Mouse (Mus musculus): ENCODE results near the gene Spata25.
"Not testable (repeated sequence)": the region's sequence is repeated elsewhere in the genome, so short reads cannot be mapped to it uniquely, and the experiment has no call there.

Spata25 gene

DNA sequence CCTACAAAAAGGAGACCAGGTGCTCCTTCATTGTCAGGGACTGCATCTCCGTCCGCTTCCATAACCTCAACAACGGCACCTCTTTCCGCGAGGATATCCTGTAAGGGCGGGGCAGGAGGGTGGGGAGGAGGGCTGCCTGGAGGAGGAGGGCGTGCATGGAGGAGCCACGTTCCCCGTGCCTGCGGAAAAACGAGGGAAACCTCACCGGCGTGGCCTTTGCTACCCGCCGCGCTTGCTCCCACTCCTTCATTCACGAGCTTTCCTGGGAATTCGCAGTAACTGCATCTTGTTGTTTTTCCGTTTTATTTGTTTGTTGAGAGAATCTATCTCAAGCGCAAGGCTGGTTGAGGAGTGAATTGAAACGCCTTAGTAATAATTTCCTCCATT is 23.0 kb downstream of the Spata25 start:
- DNase-seq (ENCODE audit: low spot score in 2 of 2) = no peak

DNA sequence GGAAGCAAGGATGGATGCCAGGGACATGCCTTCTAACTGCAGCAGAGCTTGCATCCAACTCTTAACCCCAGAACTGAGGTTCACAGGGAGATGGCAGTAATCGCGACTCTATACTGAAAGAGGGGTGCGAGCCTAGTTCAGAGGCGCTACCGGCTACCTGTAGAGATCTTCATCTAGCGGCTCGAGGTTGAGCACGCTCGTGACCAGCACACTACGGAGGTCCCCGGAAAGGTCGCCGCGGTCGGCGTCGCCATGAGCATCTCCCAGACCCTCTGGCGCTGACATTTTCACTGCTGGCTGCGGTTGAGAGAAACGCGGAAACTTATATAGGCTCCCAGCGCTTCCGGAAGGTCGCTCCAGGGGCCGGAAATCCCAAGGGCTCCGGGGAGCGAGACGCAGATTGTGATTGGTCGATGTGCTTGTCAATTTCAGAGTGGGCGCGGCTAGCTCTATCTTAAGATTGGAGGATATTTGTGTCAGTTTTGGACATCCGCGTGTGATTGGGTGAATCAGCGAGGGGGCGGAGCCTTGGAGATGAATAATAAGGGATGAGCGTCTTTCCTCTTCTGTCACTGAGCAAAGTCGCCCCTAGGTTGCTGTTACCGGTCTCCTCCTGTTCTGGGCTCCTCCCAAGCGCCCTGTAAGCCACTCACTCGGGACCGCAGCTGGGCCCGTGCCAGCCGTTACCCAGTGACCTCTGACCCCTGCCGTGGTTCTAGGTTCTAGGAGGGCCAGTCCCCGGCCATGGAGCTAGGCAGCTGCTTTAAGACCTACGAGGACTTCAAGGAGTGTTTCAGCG is 23.6 kb downstream of the Spata25 start, which contains the start of the genes Acot8 and Zswim3:
Acot8 (minus strand) TSS at position 350 of the 799 bp plus-strand sequence.
Zswim3 (plus strand) TSS at position 566 of the 799 bp plus-strand sequence.
- peak; percentile 98 to 99 for DNase-seq (ENCODE audit: low spot score in 2 of 2)

DNA sequence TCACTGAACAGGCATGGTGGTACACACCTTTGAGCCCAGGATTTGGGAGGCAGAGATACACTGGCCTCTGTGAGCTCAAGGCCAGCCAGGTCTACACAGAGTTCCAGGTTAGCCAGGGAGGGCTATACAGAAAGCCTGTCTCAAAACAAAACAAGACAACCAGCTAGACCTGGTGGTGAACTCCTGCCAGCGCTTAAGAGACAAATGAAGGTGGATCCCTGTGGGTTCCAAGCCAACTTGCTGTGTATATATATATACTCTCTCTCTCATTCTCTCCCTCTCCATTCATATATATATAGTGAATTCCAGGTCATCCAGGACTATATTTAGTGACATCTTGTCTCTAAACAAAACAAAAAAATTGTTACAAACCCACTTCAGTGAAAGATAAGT is 24.4 kb downstream of the Spata25 start:
- no peak for DNase-seq (ENCODE audit: low spot score in 2 of 2)

DNA sequence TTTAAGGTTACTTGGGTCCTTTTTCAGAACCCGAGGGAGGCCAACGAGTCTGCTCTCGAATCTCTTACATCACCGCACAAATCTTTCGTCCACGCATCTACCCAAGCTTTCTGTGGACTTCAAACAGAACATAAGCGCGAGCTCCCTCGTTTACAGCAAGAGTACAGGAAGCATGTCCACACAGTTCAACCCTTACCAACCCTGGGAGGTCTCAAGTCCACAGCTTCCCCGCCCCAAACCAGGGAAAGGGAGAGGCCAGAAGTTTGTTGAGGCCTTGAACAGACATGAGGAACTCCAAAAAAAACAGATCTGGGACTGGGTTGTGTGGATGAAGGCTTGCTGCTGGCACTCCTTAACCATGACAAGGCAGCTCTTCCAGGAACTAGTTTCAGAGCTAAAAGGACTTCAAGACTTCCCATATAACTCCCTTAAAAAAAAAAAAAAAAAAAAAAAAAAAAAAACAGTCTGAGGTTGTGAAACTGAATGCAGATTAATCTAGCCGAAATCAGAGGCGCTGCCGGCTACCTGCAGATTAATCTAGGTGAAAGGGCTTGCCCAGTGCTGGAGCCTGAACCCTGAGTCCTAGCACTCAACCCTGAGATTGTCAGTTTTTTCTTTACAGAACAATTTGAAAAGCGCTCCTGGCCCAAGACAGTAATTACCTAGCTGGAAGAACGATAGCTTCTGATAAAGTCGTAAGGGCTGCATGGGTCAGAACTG is 25.0 kb downstream of the Spata25 start:
- DNase-seq (ENCODE audit: low spot score in 2 of 2) = no peak

DNA sequence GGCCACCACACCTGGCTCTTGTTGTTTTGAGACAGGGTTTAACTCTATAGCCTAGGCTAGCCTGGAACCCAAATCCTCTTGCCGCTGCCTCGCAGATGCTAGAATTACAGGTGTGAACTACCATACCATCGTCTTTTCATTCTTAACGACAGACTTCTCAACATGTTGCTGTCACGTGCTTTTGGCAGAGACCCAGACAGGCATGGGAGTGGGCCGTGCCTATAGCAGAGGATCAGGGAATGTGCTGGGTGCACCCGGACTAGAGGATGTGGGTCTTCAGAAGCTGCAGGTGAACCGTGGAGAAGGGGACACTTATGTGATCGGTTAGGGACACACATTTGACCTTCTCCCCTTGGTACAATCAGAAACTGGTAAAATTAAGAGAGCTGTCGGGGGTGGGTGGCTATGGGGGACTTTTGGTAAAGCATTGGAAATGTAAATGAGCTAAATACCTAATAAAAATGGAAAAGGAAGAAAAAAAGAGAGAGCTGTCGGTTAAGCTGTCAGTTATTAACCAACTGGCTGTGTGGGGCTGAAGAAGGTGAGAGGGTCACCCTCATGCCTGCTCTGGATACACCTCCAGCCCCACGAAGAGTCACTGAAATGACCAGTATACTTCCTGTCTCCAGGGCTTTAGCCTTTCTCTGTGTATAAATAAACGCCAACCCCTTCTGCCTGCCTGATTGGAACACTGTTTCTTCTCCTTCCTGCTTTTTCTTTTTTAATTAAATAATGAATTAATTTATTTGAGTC is 27.9 kb downstream of the Spata25 start:
- no peak for DNase-seq (ENCODE audit: low spot score in 2 of 2)

DNA sequence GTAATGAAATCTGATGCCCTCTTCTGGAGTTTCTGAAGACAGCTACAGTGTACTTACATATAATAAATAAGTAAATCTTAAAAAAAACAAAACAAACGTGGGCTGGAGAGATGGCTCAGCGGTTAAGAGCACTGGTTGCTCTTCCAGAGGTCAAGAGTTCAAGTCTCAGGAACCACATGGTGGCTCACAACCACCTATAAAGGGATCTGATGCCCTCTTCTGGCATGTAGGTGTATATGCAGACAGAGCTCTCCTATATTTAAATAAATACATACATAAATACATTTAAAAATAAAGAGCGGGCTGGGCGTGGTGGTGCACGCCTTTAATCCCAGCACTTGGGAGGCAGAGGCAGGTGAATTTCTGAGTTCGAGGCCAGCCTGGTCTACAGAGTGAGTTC is 29.8 kb downstream of the Spata25 start:
- not testable (repeated sequence) for DNase-seq (ENCODE audit: low spot score in 2 of 2)

DNA sequence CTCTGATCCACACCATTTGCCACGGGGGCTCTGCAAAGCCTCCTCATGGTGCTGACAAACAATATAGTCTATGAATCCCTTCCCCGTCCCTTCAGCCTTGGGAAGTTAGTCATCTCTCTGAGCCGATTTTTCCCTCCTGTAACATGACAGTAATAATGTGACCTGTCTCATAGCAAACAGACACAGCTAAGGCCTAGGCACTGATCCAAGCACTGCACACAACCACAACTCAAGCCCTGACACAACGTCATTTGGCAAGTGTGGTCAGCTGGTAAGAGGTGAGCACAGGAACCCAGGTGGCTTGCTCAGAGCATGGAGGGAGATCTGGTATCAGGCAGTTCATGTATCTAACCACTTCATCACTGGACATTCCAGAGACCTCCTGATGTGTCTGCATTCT is 32.5 kb downstream of the Spata25 start:
- no peak for DNase-seq (ENCODE audit: low spot score in 2 of 2)

DNA sequence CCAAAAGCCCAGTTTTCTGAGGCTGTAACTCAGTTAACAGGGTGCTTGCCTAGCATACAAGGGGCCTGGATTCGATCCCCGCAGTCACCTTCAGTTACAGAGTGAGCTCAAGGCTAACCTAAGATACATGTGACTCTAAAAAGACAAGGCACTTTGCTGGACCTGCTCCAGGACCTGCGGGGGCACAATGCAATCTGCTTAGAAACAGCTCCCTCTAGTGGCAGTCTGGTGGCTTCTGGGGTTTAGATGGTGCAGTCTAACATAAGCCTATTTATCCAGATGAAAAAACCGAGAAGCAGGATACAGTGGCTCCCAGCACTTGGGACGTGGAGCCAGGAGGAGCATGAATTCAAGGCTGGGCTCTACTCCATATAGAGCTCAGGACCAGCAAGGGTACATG is 34.0 kb downstream of the Spata25 start:
- peak; percentile 68 to 74 for DNase-seq (ENCODE audit: low spot score in 2 of 2)

DNA sequence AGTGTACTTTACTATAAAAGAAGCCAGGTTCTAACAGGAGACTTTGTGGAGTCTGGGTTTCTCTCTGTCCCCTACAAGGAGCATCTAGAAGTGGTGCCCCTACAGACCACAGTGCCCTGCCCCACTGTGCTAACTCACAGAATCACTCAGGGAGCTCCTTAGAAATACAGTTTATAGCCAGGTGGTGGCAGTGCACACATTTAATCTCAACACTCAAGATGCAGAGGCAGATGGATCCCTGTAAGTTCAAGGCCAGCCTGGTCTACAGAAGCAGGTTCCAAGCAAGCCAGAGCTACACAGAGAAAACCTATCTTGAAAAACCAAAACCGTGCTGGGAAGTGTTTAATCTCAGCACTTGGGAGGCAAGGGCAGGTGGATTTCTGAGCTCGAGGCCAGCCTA is 34.6 kb downstream of the Spata25 start:
- DNase-seq (ENCODE audit: low spot score in 2 of 2) = no peak

DNA sequence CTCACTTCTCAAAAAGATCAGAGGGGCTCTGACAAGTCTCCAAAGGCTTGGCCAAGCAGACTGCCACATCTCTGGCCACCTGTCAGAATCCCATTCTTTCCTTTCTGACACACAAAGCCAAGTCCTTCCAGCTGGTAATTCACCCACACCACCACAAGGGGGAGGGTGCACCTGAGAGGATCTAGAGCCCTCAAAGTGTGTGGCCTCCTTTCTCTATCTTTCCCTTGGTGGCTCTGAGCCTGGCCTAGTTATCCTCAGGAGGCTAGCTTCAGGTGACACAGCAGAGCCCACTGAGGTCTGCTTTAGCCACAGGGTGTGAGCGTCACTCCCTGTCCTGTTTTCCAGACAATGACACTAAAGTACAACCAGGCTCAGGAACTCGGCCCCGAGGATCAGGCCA is 35.1 kb downstream of the Spata25 start:
- DNase-seq (ENCODE audit: low spot score in 2 of 2) = no peak

DNA sequence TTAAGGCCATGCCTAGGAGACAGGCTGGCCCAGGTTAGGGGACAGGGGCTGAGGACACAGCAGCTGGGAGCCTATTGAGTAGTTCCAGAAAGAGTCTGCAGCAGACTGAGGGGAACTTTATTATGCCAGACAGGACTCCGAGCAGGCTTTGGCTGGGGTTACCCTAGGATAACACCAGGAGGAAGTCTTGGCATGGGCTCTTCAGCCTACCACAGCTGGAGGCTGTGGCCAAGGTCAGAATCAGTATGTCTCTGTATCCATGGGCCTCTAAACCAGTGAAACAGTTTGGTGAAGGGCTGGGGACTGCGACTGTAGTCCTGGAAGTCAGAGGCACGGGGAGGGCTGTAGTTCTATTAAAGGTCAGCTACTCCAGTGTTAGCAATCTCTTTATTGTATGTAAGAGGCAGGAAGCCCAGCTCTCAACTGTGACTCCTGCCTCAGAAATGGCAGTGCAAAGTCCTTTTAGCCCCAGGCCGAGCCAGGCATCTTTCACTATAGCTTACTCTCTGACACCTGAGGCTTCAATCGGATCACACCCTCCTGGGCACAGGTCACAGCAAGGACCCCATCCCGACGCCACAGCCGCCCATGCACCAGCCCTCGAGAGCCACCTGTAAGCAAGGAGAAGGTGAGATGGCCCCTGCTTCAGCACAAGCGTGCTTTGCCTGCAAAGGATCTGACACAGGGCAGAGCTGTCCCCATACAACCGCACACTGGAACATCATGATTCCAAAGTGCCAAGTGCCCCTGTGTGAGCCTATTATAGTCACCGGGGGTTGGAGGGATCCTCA is 35.7 kb downstream of the Spata25 start:
- no peak for DNase-seq (ENCODE audit: low spot score in 2 of 2)

DNA sequence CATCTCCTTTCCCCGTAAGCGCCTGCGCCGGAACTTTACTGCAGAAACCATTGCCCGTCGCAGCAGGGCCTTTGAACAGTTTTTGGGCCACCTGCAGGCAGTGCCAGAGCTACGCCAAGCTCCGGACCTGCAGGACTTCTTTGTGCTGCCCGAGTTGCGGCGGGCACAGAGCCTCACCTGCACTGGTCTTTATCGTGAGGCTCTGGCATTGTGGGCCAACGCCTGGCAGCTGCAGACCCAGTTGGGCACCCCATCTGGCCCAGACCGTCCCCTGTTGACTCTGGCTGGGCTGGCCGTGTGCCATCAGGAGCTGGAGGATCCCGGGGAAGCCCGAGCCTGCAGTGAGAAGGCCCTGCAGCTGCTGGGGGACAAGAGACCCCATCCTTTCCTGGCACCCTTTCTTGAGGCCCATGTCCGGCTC is 36.5 kb downstream of the Spata25 start:
- DNase-seq (ENCODE audit: low spot score in 2 of 2) = no peak

DNA sequence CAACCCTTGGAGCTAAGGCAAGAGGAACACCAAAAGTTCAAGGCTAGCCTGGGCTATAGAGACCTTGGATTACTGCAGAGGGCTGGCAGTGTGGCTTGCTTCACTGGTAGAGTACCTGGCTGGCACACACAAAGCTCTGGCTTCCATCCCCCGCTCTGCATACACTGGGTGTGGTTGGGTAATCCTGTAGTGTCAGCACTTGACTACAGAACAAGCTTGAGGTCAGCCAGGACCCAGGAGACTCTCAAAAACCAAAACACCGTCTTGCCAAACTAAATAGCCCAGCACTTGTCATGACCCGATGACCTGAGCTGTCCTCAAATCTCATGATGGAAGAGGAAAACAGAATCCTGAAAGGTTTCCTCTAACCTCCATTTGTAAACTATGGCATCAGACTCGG is 37.9 kb downstream of the Spata25 start:
- no peak for DNase-seq (ENCODE audit: low spot score in 2 of 2)

DNA sequence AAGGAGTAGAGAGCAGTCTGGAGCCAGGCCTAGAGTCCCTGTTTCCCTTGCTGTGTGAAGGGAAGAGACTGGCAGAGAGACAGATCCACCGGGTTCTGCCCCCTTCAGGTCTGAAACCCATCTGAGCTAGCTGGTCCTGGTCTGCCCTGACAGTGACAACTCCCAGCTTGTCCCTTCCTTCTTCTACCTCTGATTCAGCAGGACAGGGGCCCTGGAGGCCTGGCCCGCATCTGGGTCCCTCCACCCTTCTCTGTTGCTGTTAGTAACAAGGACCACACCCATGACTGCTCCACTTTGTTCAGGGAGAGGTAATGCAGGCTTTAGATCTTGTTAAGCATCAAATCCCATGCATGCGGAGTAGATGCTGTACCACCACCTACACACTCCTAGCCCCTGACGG is 39.9 kb downstream of the Spata25 start:
- no peak for DNase-seq (ENCODE audit: low spot score in 2 of 2)

DNA sequence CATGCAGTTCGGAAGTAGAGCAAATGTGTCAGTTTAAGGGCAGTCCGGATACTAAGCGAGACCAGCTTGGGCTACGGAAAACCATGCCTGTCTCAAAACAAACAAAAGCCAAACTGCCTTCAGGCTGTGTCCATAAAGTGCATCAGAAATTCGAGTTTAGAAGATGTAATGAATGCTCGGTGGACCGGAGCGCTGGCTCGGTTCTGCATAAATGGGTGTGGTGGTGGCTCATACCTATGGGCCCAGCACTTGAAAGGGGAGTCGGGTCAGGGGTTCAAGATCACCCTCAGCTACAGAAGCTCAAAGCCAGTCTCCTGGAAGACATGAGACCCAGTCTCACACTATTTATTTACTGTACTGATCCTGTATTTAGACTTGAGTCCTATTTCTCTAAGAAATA is 40.6 kb downstream of the Spata25 start:
- DNase-seq (ENCODE audit: low spot score in 2 of 2) = no peak

DNA sequence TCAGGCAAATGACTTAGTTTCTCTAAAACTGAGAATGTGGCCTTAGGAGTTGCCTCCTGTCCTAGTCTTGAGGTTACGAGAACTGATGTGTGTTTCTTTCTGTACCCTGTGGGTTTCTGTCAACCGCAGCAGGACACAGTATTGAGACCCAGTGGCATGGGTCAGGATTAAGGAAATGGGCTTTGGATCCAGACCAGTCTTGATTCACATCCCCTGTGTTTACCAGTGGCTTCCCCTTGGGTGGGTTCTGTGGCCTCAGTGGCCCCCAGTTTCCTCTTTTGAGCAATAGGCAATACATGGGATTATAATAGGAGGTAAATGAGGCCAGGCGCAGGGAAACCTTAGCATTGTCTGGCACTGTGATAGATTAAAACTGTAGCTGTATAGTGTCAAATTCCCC is 41.3 kb downstream of the Spata25 start:
- no peak for DNase-seq (ENCODE audit: low spot score in 2 of 2)

DNA sequence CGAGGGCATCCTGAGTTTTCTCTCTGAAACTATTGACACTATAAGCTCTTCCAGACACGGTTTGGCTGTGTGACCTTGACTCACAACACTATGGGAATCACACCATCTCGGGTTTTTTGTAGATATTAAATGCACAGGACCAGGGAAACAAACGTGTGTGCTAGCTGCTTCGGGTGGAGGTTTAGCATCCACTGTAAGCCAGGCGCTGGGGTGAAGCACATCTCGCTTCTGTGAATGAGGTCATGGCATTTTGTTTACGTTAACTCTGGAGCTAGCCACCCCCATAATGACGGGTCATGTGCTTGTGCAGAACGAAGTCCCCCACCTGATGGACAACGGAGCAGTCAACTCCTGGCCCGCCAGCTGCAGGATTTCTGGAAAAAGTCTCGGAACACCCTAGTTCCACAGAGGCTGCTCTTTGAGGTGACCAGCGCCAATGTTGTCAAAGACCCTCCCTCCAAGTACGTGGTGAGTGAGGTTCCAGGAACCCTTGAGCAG is 41.9 kb downstream of the Spata25 start:
- DNase-seq (ENCODE audit: low spot score in 2 of 2) = no peak

DNA sequence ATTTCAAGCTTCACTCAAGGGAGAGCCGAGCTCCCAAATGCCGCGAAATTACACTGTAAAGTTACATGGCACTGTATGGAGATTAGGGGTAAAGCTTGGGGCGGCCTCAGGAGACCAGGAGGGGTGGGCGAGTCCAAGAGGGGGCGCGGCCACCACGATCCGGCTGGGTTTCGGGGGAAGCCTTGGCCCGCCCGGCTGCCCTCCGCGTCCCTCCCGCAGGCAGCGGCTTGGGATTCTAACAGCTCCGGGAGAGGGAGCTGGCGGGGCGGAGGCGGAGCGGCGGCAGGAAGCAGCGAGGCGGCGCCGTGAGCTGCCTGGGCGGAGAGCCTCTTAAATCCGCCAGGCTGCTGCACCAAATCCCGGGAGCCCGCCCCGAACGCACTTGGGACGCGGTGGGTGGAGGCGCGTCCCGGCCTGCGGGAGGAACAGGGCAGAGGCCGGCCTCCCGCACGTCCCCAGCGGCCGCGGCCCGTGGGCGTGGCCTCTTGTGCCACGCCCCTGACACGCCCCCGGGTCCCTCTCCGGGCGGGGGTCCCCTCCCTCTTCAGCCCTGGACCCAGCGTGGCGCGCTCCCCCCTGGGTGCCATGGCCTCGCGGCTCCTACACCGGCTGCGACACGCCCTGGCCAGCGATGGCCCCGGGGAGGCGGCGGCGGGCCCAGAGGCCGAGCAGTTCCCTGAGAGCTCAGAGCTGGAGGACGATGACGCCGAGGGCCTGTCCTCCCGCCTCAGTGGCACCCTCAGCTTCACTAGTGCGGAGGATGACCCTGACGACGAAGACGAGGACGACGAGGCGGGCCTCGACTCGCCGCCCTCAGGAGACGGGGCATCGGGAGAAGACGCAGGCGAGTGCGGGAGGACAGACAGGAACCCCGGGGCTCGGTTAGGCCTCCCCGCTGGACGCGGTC is 42.6 kb downstream of the Spata25 start, which contains the start of gene Snx21:
Snx21 (plus strand) TSS at position 343 of the 907 bp plus-strand sequence.
- DNase-seq (ENCODE audit: low spot score in 2 of 2) = peak; percentile 73 to 81

DNA sequence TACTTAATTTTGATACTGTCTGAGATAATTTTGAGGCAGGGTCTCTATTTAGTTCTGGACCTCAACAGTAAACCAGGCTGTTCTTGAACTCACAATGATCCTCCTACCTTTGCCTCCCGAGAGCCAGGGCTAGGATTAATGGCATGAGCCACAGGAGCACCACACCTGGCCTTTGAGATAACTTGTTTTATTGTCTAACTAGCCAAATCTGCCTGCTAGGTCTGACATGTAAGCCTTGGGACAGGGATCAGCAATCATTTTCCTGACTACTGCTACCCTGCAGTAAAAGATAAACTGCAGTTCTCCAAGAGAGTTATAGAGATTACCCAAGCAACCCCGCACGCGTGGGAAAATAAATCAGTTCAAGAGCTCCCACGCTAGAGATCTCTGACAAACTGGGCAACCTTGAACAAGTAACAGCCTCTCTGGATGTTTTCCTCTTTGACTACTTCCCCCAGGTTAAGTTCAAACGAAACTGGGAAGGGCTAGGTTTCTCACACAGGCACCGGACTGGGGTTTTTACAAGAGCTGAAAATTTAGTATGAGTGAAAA is 43.4 kb downstream of the Spata25 start:
- no peak for DNase-seq (ENCODE audit: low spot score in 2 of 2)

Data from frontal cortex, postnatal 10 days (tissue).